Mouse (Mus musculus) olfactory bulb, adult 2 months (tissue): ENCODE measurements around the gene Gm10803. TPM values are rescaled to one million over a fixed set of nuclear protein-coding genes. Genes with fewer than 3 reads are reported as not detected.

Source experiments
- H3K27ac ChIP-seq: fragments of 200-500 bp; 2 replicates; pipeline ENCODE4 v1.5.1; 2012; ENCODE audit warnings: low read depth, low read length; ENCODE audit not compliant: insufficient read depth
- H3K4me1 ChIP-seq: fragments of 200-500 bp; 2 replicates; pipeline ENCODE4 v1.6.1; 2012; ENCODE audit warnings: low read length; ENCODE audit not compliant: control insufficient read depth, insufficient read depth
- H3K4me3 ChIP-seq: fragments of 200-500 bp; 2 replicates; pipeline ENCODE4 v1.5.1; 2012; ENCODE audit warnings: mild to moderate bottlenecking, low read depth, low read length, moderate library complexity; ENCODE audit not compliant: insufficient read depth
- CTCF ChIP-seq: fragments of 200-500 bp; IDR thresholded peaks from 2 replicates; pipeline ENCODE4 v1.5.1; 2012; ENCODE audit warnings: low read depth, mild to moderate bottlenecking, low read length, moderate library complexity; ENCODE audit not compliant: insufficient read depth
- POLR2A ChIP-seq: fragments of 200-500 bp; IDR thresholded peaks from 2 replicates; pipeline ENCODE4 v1.6.1; 2012; ENCODE audit warnings: mild to moderate bottlenecking, low read depth, low read length, moderate library complexity; ENCODE audit not compliant: insufficient read depth
- WGBS: fragments of 180-500 bp; shearing (Covaris S2); methylation state at CpG from one replicate; pipeline ENCODE4 v1.1.7; 2018; 5-methylcytosine and 5-hydroxymethylcytosine counted together
- polyA plus RNA-seq: library from polyadenylated mRNA; stranded (reverse); fragments of >200 nt; gene quantifications from 2 replicates; pipeline ENCODE4 v1.2.4, GENCODE M21; 2012; ENCODE audit warnings: low replicate concordance; ENCODE audit not compliant: missing spikeins, insufficient read depth, insufficient read length

The Gm10803 gene
- polyA plus RNA-seq, 1 experiment, result not detected

DNA sequence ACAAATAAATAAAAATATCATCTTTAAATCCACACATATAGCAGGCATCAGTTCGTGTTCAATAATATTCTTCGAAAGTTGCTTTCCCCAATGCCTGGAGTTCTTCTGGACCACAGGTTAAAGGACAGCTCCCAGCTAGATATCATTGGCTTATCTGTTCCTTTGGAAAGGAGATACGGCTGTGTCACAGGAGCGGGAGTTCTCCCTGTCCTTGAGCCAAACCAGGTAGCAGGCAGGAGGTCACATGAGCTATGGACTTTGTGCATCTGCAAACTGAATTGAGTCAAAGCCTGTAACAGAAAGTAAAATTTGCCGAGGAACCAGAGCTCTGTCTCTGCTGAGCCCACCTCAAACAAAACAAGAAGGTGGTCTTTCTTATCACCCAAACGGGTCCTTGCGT is 52.7 kb downstream of the Gm10803 start:
- Histone ChIP-seq H3K4me3 (no peak overlapping the region), H3K4me1 (no peaks in the 10 kb centered on the region), H3K27ac (no peak overlapping the region)
- no peak for TF ChIP-seq CTCF
- TF ChIP-seq POLR2A, result no peak
- WGBS, result 91% methylated on average over 7 of the region's 7 CpGs

Other genes with a start within 250 kb of the Gm10803 start
- gene Tspan18, start 226.1 kb upstream of the Gm10803 start, polyA plus RNA-seq, result not detected in 2 replicates
- not detected in 2 replicates for gene Cd82, start 97.4 kb upstream of the Gm10803 start, polyA plus RNA-seq
- gene Alx4, start 81.8 kb downstream of the Gm10803 start, polyA plus RNA-seq, result not detected in 2 replicates